Mouse (Mus musculus): ENCODE results near the gene Fam71b. TPM values are rescaled to one million over a fixed set of nuclear protein-coding genes. Genes with fewer than 3 reads are reported as not detected.

The Fam71b gene
- polyA plus RNA-seq, 2 experiments from 2014 or later, result not detected

DNA sequence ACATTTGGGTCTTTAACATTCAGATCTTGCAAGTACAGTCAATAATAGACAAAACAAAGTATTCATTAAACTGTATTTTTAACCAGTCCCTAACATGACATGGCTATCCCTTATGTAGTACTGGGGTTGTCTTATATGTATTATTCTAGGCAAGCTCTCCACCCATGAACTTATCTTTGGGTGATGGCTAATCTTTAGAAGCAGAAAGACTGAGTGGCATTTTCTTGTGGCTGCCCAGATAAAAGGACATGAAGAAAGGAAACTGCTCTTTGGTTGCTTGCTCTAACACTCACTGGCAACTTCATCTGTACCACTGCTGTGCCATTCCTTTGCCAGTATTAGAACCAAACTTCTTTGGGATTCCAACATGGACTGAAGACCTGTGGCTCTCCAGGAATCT lies 39.0 kb downstream of the Fam71b start:
- ATAC-seq, result no peak

DNA sequence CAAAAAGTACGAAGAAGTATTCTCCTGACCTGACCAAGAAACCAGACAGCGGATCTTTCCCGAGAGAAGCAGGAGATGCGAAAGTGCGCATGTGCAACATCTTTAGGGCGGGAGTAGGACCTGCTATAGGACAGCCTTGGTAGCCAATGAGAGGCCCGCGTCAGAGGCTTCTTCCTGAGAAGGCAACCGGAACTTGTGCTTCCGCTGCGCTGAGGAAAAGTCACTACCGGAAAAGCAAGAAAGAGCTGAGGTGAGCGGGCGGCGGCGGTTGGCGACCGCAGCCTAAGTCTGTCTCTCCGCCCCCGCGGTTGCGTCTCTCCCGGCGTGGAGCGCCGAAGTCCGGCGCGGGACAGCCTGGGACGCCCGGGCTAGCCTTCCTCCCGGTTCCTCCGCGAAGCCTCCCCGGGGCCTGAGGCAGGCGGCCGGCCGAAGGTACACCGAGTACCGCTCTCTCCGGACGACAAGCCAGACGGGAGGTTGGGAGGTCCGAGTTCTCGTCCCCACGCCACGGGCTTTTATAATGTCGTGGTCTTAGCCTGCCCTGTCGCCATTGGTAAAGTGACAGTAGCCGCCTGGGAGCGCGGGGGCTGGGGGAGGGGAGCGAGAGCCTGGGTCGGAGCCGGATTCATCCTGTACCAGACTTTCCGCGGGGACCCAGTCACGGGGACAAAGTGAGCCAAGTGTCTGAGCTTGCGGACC lies 40.5 kb downstream of the Fam71b start, which contains the start of gene Med7:
Gene Med7, plus strand, starts transcription at position 166 of the 699 bp plus-strand sequence.
- peak; percentile 98 for ATAC-seq

DNA sequence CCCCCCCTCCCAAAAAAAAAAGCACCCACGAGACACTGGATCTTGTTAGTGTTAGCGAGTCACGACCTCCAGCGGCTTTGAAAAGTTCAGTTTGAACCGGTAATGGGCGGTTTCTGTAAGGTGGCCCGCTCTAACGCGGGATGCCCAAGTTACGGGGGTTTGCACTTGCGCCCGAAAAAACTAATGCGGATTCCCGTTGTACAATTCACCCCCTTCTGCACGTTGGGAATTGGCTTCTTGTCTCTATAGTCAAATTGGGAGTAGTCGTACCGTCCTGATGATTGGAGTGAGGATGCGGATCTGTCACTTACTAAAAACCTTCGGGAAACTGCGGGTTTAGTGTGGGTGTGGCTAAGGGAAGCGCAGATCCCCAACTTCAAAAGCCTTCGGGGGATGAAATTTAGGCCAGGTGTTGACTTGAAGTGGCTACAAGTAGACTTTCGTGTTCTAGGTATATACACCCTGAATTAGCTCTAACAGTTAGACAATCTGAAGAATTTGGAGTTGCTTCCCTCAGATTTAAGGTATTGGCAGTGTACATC lies 41.2 kb downstream of the Fam71b start:
- peak; percentile 50 for ATAC-seq

DNA sequence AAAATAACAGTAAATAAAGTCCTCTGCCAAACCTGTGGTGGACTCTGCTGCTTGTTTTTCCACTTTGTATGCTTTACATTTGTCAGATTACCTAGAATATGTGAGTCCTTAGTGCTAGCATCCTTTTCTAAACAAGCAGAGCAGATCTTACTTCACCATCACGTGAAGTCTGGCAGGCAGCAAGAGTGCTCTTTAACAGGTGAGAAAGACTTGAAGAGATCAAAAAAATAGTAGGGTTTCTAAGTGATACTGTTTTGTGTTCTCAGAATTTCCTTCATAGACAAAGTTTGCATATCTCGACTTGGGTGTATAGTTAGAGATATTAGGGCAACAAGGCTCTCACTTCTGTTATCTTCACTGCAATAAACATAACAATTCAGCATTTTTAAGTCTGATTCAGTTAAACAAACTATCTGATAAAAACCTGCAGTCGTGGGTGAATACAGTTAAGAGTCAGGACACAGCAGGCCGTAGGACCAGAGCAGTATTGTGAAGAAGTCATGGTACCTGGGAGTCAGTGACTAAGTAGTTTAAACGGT lies 42.7 kb downstream of the Fam71b start:
- no peak for ATAC-seq

DNA sequence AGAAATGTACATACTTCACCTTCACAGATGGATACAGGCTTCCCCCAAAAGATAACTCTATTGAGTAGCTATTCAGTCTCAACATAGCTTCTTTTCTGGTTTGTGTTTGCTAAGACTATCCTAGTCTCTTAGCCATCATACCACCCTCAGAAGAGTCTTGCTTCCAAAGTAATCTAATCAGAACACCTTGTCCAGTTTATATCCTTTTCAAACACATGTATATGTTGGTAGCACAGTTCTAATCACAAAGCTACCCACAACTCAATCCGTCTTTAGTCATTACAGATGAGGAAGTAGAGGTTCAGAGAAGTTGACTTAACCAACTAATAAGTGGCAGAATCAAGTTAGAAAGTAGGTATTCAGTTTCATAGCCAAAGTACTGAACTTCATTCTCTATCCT lies 45.4 kb downstream of the Fam71b start:
- ATAC-seq, result no peak

DNA sequence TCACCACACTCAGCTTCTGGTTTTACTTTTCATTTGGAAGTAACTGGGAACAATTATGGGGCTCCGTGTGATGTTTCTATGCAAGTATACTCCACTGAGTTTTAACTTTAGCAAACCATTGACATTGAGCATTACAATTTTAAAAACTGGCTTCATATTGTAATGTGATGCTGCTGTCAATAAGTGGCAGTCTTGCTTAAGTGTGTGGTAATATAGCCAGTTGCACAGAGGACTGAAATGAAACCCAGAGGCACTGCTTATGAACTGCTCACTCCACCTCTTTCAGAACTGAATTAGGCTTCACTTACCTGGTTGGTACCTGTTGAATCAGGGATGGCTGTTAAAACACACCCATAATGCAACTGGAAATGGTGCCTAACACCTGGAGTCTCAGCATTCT lies 46.8 kb downstream of the Fam71b start:
- peak; percentile 37 for ATAC-seq

DNA sequence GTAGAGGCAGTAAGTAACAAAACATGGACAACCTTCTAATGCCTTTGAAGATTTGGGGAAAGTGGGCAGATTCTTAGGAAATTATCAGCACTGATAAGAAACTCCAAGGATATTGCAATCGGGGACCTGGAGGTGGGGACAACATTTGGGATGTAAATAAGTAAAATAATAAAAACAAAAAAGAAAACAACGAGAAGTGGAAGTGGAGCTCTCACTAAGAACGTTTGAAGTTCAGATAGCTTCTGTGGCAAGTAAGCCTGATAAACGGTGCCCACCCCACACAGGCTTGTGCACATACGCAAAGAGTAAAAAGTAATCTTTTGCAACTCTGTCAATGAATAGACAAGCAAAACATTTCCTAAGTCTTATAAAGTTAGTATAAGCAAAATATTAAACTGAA lies 47.6 kb downstream of the Fam71b start:
- ATAC-seq, result no peak

DNA sequence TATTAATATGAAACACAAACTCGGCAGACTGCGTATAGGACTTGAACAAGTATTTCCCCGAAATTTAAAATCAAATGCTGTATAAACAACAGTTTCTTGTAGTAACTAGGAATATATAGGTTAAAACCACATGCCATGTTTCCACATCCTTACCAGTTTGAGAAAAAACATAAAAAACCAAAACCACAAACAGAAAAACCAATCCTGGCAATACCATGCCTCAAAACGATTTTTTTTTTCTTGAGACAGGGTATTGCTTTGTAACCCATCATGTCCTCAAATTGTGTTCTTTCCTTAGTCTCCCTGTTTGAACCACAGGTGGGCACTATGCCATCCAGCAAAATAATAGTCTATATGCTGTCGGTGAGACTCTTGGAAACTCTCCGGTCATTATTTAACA lies 49.8 kb downstream of the Fam71b start:
- no peak for ATAC-seq

DNA sequence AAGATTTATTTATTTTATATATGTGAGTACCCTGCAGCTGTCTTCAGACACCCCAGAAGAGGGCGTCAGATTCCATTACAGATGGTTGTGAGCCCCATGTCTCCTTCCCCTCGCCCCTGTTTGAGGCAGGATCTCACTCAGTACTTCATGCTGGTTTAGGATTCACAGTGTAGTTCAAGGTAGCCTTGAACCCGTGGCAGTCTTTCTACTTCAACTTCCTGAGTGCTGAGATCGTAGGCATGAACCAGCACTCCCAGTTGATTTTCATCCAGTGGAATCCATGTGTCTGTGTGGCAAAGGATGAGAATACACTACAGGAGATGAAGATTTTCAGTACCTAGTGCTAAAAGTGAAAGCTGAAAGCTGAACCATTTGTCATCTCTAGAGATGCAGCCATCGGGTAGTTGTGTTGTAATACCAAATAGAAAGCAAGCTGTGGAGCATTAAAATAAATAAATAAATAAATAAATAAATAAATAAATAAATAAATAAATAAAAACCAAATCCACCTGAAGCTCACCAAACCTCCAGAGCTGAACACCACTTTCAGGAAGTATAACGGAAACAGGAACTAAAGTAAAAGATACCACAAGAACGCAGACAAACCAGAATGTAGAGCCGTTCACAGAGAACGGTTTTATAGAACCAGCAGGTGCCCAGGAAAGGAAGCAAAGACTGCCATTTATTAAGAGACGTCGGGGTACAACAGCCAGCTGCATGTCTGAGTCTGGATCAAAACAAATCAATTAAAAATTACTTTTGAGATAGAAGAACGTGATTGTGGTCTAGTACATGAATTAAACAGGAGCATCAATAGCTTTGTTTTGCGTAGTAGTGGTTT lies 51.5 kb downstream of the Fam71b start:
- peak; percentile 67 for ATAC-seq

DNA sequence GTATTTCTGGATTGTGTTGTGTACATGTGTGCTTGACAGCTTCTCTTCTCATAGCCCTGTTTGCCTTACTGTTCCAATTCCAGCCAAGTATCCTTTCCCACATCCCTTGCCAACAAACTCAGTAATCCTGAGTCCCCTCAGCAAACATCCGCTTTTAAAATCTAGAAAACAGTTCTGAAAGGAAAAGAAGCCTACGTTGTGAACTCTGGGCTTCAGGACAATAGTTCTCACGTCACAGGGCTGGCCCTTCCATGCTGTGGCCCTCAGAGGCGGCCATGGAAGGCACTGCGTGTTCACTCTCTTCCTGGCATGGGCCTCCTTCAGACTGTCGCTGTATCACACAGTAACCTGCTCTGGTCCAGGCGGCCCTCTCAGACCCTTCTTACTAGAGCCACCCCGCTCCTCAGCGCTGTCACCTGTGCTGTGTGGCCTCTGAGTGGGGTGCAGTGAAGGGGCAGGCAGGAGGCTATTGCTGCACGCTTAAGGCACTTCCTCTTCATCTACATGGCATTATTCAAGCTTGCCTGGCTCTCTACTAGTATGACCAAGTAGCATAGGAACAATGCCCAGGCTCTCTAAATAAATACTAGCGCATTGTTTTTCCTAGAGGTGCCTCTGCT lies 53.2 kb downstream of the Fam71b start:
- ATAC-seq, result no peak

DNA sequence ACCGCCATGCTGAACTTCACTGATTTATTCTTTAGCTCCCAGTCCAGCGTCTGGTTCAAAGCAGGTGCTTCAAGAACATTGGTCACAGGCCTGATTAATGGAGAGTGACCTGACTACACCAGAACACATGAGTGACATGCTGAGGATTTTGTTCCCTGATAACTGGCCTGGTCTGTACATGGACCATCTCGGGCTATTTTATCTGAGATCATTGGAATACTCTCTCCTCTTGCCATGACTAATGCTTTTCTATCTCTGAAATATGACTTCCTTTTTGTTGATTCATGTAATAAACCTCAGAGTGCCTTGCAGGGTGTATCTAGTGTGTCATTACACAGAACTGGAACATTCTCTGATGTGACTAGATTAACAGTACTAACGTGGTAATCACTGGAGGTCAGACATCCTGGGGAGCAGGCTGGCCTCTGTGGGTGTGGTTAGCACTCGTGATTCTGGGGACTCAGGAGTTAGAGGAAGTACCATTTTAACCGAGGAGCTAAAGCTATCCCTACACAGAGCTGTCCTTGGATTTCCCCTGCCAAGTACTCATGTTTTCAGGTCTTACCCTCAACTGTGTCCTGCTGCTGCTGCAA lies 58.2 kb downstream of the Fam71b start, which contains the start of gene Havcr2:
Gene Havcr2, plus strand, starts transcription at position 483 of the 593 bp plus-strand sequence.
- ATAC-seq, result peak; percentile 80

Other genes starting within 250 kb of the Fam71b start
- gene Nipal4, start 230.1 kb upstream of the Fam71b start, polyA plus RNA-seq (2017; shearing (Covaris generic)), result under 1 TPM in 1 of 2 experiments, not detected in 1; 0.41 TPM
- under 1 TPM; 0.71 to 0.94 TPM for gene Fndc9, start 161.0 kb upstream of the Fam71b start, polyA plus RNA-seq (2017; shearing (Covaris generic))
- 10 to 100 TPM; 66.7 to 74.4 TPM for gene Cyfip2, start 83.7 kb upstream of the Fam71b start, polyA plus RNA-seq (2017; shearing (Covaris generic))
- gene Itk, start 7.0 kb upstream of the Fam71b start, polyA plus RNA-seq (2017; shearing (Covaris generic)), result 100 to 1,000 TPM; 102 to 115 TPM
- gene Med7, start 40.4 kb downstream of the Fam71b start, polyA plus RNA-seq (2017; shearing (Covaris generic)), result 10 to 100 TPM; 41.5 to 42.1 TPM
- 1 to 10 TPM; 5.5 to 8.1 TPM for gene Havcr2, start 58.4 kb downstream of the Fam71b start, polyA plus RNA-seq (2017; shearing (Covaris generic))
- 1 to 10 TPM in 1 of 2 experiments, not detected in 1; 1.7 TPM for gene Gm12169, start 127.7 kb downstream of the Fam71b start, polyA plus RNA-seq (2017; shearing (Covaris generic))
- not detected for gene BC053393, start 175.0 kb downstream of the Fam71b start, polyA plus RNA-seq (2017; shearing (Covaris generic))
- gene Dppa1, start 232.7 kb downstream of the Fam71b start, polyA plus RNA-seq (2017; shearing (Covaris generic)), result not detected